In the genomic region with DNA sequence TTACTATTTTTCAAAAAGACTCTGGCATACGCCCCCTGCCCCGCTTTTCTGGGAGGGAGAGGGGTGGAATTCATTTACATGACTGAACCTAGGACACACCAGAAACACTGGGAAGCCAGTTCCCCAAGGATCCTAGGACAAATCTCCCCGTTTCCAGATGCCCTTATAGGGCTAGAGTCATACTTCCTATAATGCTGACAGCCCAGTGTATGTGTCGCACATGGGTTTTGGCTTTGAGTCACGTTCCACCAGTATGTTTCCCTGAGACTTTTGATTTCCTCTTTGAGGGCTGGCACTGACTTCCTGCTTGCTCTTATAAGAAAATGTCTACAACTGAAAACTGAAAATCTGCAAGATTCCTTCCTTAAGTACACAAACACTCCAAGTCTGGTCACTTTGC, we compare ENCODE assay signal across 9 mouse cellular contexts. TPM values are rescaled to one million over a fixed set of nuclear protein-coding genes. Genes with fewer than 3 reads are reported as not detected.
DNase-seq lines count a peak whose midpoint lies in the region; ATAC-seq and TF ChIP-seq lines count a peak whose summit lies in the region.
"Had no signal": no experiment of that assay in that cellular context is flagged by ENCODE, and none has a peak within 500 bp of the region (broad histone marks: within the 10 kb centered on the region; RNA-seq: fewer than 3 reads in every experiment).

No protein-coding gene starts in this region.

- TF ChIP-seq EP300 in liver, postnatal 0 days (IDR thresholded peaks at IDR 0.05; ENCODE audit: low read depth): 0 out of 2 replicates have a peak, but pooled peaks have one; percentile 13
- TF ChIP-seq EP300 in MEL (IDR thresholded peaks at IDR 0.05; ENCODE audit: low read depth in 1 of 2, low read length in 2 of 2): no peak

- DNase-seq in gastrocnemius, adult 2 months: no peak
- no peak for DNase-seq in gastrocnemius, postnatal 25 days
- DNase-seq in liver, postnatal 0 days: no peak
- DNase-seq in MEL (ENCODE audit: low read depth, low spot score): peak; percentile 38
- DNase-seq in B cell, adult 2 months: no peak
- no peak for DNase-seq in left cerebral cortex, postnatal 36 days (ENCODE audit: low spot score in 2 of 2)

- no peaks in the 10 kb centered on the region for H3K79me2 ChIP-seq in MEL (ENCODE audit: control insufficient read depth, insufficient read depth, low read length, poor library complexity)

- peak overlapping the region; percentile 20; the same call in 1 of the 2 replicates for H3K27ac ChIP-seq in gastrocnemius, adult 2 months
- no peak overlapping the region for H3K27ac ChIP-seq in liver, postnatal 0 days (ENCODE audit: low read depth)
- no peak overlapping the region for H3K27ac ChIP-seq in liver, embryonic 12.5 days
- no peak overlapping the region for H3K27ac ChIP-seq in MEL (ENCODE audit: control insufficient read depth, low read depth, low read length)
- H3K27ac ChIP-seq in limb, embryonic 15.5 days: peak overlapping the region; percentile 43; the same call in 1 of the 2 replicates
- H3K27ac ChIP-seq: forebrain, embryonic 12.5 days had no signal

- ATAC-seq in liver, postnatal 0 days: 0 out of 2 replicates have a peak, but pooled peaks have one; percentile 25
- ATAC-seq in liver, embryonic 12.5 days: no peak
- no peak for ATAC-seq in limb, embryonic 15.5 days (ENCODE audit: insufficient number of reproducible peaks, low FRiP score, low TSS enrichment, low read depth)

- no peak overlapping the region for H3K4me2 ChIP-seq in liver, postnatal 0 days (ENCODE audit: low read depth, low read length)
- no peak overlapping the region for H3K4me2 ChIP-seq in liver, embryonic 12.5 days
- no peak overlapping the region for H3K4me2 ChIP-seq in limb, embryonic 15.5 days
- H3K4me2 ChIP-seq: forebrain, embryonic 12.5 days had no signal

- no peaks in the 10 kb centered on the region for H3K9me3 ChIP-seq in liver, postnatal 0 days (ENCODE audit: low read length)
- H3K9me3 ChIP-seq in liver, embryonic 12.5 days (replicated peaks): no peaks in the 10 kb centered on the region
- H3K9me3 ChIP-seq in MEL (replicated peaks; ENCODE audit: insufficient read depth, low read length): no peaks in the 10 kb centered on the region
- H3K9me3 ChIP-seq in limb, embryonic 15.5 days: no peaks in the 10 kb centered on the region
- H3K9me3 ChIP-seq: forebrain, embryonic 12.5 days had no signal

- TF ChIP-seq CTCF in gastrocnemius, adult 2 months (IDR thresholded peaks at IDR 0.05): no peak
- TF ChIP-seq CTCF in liver, postnatal 0 days (IDR thresholded peaks at IDR 0.05; ENCODE audit: low read depth): no peak
- no peak for TF ChIP-seq CTCF in MEL (IDR thresholded peaks at IDR 0.05 in 2 of 3, conservative IDR thresholded peaks at IDR 0.05 in 1 of 3; ENCODE audit: control insufficient read depth in 1 of 3, insufficient read depth in 1 of 3, low read depth in 2 of 3, low read length in 3 of 3, poor library complexity in 1 of 3, severe bottlenecking in 1 of 3)

- H3K4me1 ChIP-seq in liver, postnatal 0 days (ENCODE audit: insufficient read depth): no peaks in the 10 kb centered on the region
- H3K4me1 ChIP-seq in liver, embryonic 12.5 days: 0 out of 2 replicates have a peak, but pooled peaks cover 7% of the 10 kb centered on the region
- peaks cover 3 to 8% of the 10 kb centered on the region in 2 experiments; a peak in 3 of 4 replicates for H3K4me1 ChIP-seq in MEL (ENCODE audit: control insufficient read depth in 1 of 2, insufficient read depth in 2 of 2, low read length in 2 of 2)
- H3K4me1 ChIP-seq in limb, embryonic 15.5 days: peaks cover 37% of the 10 kb centered on the region

- no peak overlapping the region for H3K4me3 ChIP-seq in gastrocnemius, adult 2 months
- no peak overlapping the region for H3K4me3 ChIP-seq in liver, postnatal 0 days (ENCODE audit: low read depth, low read length)
- no peak overlapping the region for H3K4me3 ChIP-seq in liver, embryonic 12.5 days
- no peak overlapping the region for H3K4me3 ChIP-seq in MEL (ENCODE audit: control insufficient read depth in 1 of 2, insufficient read depth in 1 of 2, low read depth in 2 of 2, low read length in 2 of 2)
- H3K4me3 ChIP-seq in limb, embryonic 15.5 days: no peak overlapping the region
- H3K4me3 ChIP-seq: forebrain, embryonic 12.5 days had no signal

- H3K9ac ChIP-seq in liver, postnatal 0 days (replicated peaks): no peak overlapping the region
- no peak overlapping the region for H3K9ac ChIP-seq in liver, embryonic 12.5 days
- no peak overlapping the region for H3K9ac ChIP-seq in MEL (ENCODE audit: control insufficient read depth, low read depth, low read length, poor library complexity, severe bottlenecking)
- no peak overlapping the region for H3K9ac ChIP-seq in limb, embryonic 15.5 days
- H3K9ac ChIP-seq: forebrain, embryonic 12.5 days had no signal

- peaks cover 23% of the 10 kb centered on the region for H3K27me3 ChIP-seq in liver, postnatal 0 days (ENCODE audit: insufficient read depth, low read length)
- peaks cover 33% of the 10 kb centered on the region for H3K27me3 ChIP-seq in liver, embryonic 12.5 days (replicated peaks)
- H3K27me3 ChIP-seq in MEL (ENCODE audit: control insufficient read depth in 1 of 2, insufficient read depth in 2 of 2, low read length in 2 of 2): no peaks in the 10 kb centered on the region
- H3K27me3 ChIP-seq in limb, embryonic 15.5 days: no peaks in the 10 kb centered on the region

- intact Hi-C loops in gastrocnemius, adult 2 months (cut with DNase I): loop anchor here (1.0 to 10.0 kb wide), 4 partner anchors 33 to 277 kb away; no protein-coding TSS in a partner anchor
- intact Hi-C loops in left cerebral cortex, postnatal 36 days (cut with DNase I): loop anchor here (2.0 kb wide), 1 partner anchor 209 kb away; no protein-coding TSS in a partner anchor

- TF ChIP-seq RAD21 in MEL (IDR thresholded peaks at IDR 0.05; ENCODE audit: low read depth, low read length): no peak

- TF ChIP-seq POLR2A in MEL (IDR thresholded peaks at IDR 0.05; ENCODE audit: control insufficient read depth in 1 of 2, insufficient read depth in 1 of 2, low read depth in 1 of 2, low read length in 2 of 2, poor library complexity in 1 of 2): no peak

- 50% methylated on average over 5 of the region's 5 CpGs for WGBS in liver, postnatal 0 days (ENCODE audit: insufficient replicate concordance)
- 53% methylated on average over 5 of the region's 5 CpGs for WGBS in liver, embryonic 12.5 days (ENCODE audit: insufficient replicate concordance)
- WGBS in limb, embryonic 15.5 days: 47% methylated on average over 5 of the region's 5 CpGs

- H3K36me3 ChIP-seq in liver, postnatal 0 days (replicated peaks; ENCODE audit: insufficient read depth, low read length): no peaks in the 10 kb centered on the region
- H3K36me3 ChIP-seq in liver, embryonic 12.5 days: no peaks in the 10 kb centered on the region
- peaks cover 0 to 5% of the 10 kb centered on the region in 2 experiments; a peak in 1 of 4 replicates for H3K36me3 ChIP-seq in MEL (ENCODE audit: control insufficient read depth in 1 of 2, insufficient read depth in 2 of 2, low read length in 2 of 2)
- no peaks in the 10 kb centered on the region for H3K36me3 ChIP-seq in limb, embryonic 15.5 days
- H3K36me3 ChIP-seq: forebrain, embryonic 12.5 days had no signal

TF ChIP-seq in MEL, 35 proteins besides CTCF, POLR2A, EP300 and RAD21:
- no peak for TF ChIP-seq ZC3H11A (IDR thresholded peaks at IDR 0.05; ENCODE audit: low read depth, low read length)
- no peak for TF ChIP-seq GABPA (IDR thresholded peaks at IDR 0.05; ENCODE audit: low read depth, low read length)
- no peak for TF ChIP-seq SMC3 (IDR thresholded peaks at IDR 0.05; ENCODE audit: low read depth, low read length)
- TF ChIP-seq ELF1 (IDR thresholded peaks at IDR 0.05; ENCODE audit: low read depth, low read length): no peak
- no peak for TF ChIP-seq USF1 (IDR thresholded peaks at IDR 0.05; ENCODE audit: low read depth, low read length)
- no peak for TF ChIP-seq POLR2AphosphoS5 (IDR thresholded peaks at IDR 0.05; ENCODE audit: borderline replicate concordance, low read depth, low read length)
- no peak for TF ChIP-seq MAX (IDR thresholded peaks at IDR 0.05; ENCODE audit: low read length)
- no peak for TF ChIP-seq RCOR1 (IDR thresholded peaks at IDR 0.05; ENCODE audit: low read depth, low read length)
- no peak for TF ChIP-seq CHD1 (IDR thresholded peaks at IDR 0.05; ENCODE audit: low read depth, low read length)
- TF ChIP-seq E2F4 (IDR thresholded peaks at IDR 0.05; ENCODE audit: borderline replicate concordance, low read depth, low read length): no peak

RNA-seq across cellular contexts. Expression of gene Ccn2, which starts 3.5 kb away (rescaled TPM):
- 10 to 100 TPM; 14.6 to 65.9 TPM for total RNA-seq in gastrocnemius, adult 2 months (2021)
- total RNA-seq in gastrocnemius, postnatal 25 days (2021): 10 to 100 TPM; 13.2 to 28.1 TPM
- polyA plus RNA-seq in liver, postnatal 0 days (2015; fragmentation: Nextera tagmentation; extraction: Ambion mirVana): 0.58 and 1.3 TPM in 2 replicates
- 1.4 and 2.3 TPM in 2 replicates for polyA plus RNA-seq in liver, embryonic 12.5 days (2016; fragmentation: Nextera tagmentation; extraction: Ambion mirVana)
- not detected in 2 replicates for total RNA-seq in MEL (2012; rRNA removed)
- polyA plus RNA-seq in MEL (2012; ENCODE audit: insufficient read depth in 1 of 2, insufficient read length in 2 of 2, low read depth in 1 of 2, low replicate concordance in 2 of 2, missing spikeins in 1 of 2): not detected
- 19.1 and 20.8 TPM in 2 replicates for polyA plus RNA-seq in limb, embryonic 15.5 days (2015; fragmentation: Nextera tagmentation; extraction: Ambion mirVana)
- total RNA-seq in left cerebral cortex, postnatal 36 days (2021): 10 to 100 TPM; 31.4 to 32.5 TPM

Comparison
In these comparisons a context has a peak if more than half of its experiments do, and no peak if none do; other contexts are left out.
1. H3K27ac ChIP-seq: peak in gastrocnemius, adult 2 months (single experiment) and limb, embryonic 15.5 days (single experiment); none in liver, postnatal 0 days (single experiment), liver, embryonic 12.5 days (single experiment) and MEL (single experiment).
2. RNA of gene Ccn2, which starts 3.5 kb away (total RNA-seq): 14.6 to 65.9 TPM in gastrocnemius, adult 2 months, 31.4 to 32.5 TPM in left cerebral cortex, postnatal 36 days and 13.2 to 28.1 TPM in gastrocnemius, postnatal 25 days; not detected in MEL; every median in the first group is over 10 times any median in the second.